Mouse (Mus musculus): ENCODE data around the gene Plekha4. TPM values are rescaled to one million over a fixed set of nuclear protein-coding genes. Genes with fewer than 3 reads are reported as not detected.

Plekha4 gene
- polyA plus RNA-seq, 1 experiment from 2014 or later, result 0.43 TPM

- 60% methylated on average over 8 of the region's 8 CpGs for WGBS (ENCODE audit: insufficient replicate concordance)
These were observed 47.8 kb downstream of the Plekha4 start for GRCm38 (mm10) chr7:45573954-45574353.

GRCm38 (mm10) chr7:45574472-45575379 lies 48.6 kb downstream of the Plekha4 start:
- peak overlapping the region; percentile 60 for H3K9ac ChIP-seq
- 71% methylated on average over 15 of the region's 15 CpGs for WGBS (ENCODE audit: insufficient replicate concordance)
- DNase-seq (no peak), ATAC-seq (ENCODE audit: low read depth) (peak; percentile 27; the same call in 1 of the 2 replicates)
- peaks cover 45% of the 10 kb centered on the region for H3K4me1 ChIP-seq (replicated peaks)
- peak overlapping the region; percentile 97 for H3K4me2 ChIP-seq
- H3K9me3 ChIP-seq (replicated peaks), result no peaks in the 10 kb centered on the region
- H3K27ac ChIP-seq, result peak overlapping the region; percentile 69
- peaks cover 39% of the 10 kb centered on the region for H3K36me3 ChIP-seq
- H3K27me3 ChIP-seq, result no peaks in the 10 kb centered on the region
- peak overlapping the region; percentile 53 for H3K4me3 ChIP-seq (replicated peaks)

More at GRCm38 (mm10) chr7:45573954-45574353, 47.8 kb downstream of the Plekha4 start:
- H3K4me3 ChIP-seq (replicated peaks), result peak overlapping the region; percentile 53
- H3K4me1 ChIP-seq (replicated peaks), result peaks cover 53% of the 10 kb centered on the region
- H3K9me3 ChIP-seq (replicated peaks), result no peaks in the 10 kb centered on the region
- 0 out of 2 replicates have a peak overlapping the region, but pooled peaks have one; percentile 60 for H3K27ac ChIP-seq
- peak overlapping the region; percentile 97 for H3K4me2 ChIP-seq
- no peaks in the 10 kb centered on the region for H3K27me3 ChIP-seq
- peaks cover 37% of the 10 kb centered on the region for H3K36me3 ChIP-seq
- DNase-seq, result no peak
- peak overlapping the region; percentile 60 for H3K9ac ChIP-seq
- no peak for ATAC-seq (ENCODE audit: low read depth)

- Histone ChIP-seq H3K36me3 (peaks cover 46% of the 10 kb centered on the region), H3K27ac (no peak overlapping the region), H3K9me3 (replicated peaks) (no peaks in the 10 kb centered on the region), H3K4me2 (no peak overlapping the region), H3K4me3 (replicated peaks) (no peak overlapping the region), H3K4me1 (replicated peaks) (peaks cover 12% of the 10 kb centered on the region), H3K9ac (no peak overlapping the region), H3K27me3 (no peaks in the 10 kb centered on the region)
- no peak for DNase-seq
- WGBS (ENCODE audit: insufficient replicate concordance), result 74% methylated on average over 6 of the region's 6 CpGs
- ATAC-seq (ENCODE audit: low read depth), result no peak
These were observed 59.8 kb downstream of the Plekha4 start for GRCm38 (mm10) chr7:45585923-45586322.

GRCm38 (mm10) chr7:45587631-45588592 lies 61.8 kb downstream of the Plekha4 start:
- H3K27me3 ChIP-seq, result no peaks in the 10 kb centered on the region
- 91% methylated on average over 23 of the region's 23 CpGs for WGBS (ENCODE audit: insufficient replicate concordance)
- H3K4me1 ChIP-seq (replicated peaks), result peaks cover 19% of the 10 kb centered on the region
- peaks cover 36% of the 10 kb centered on the region for H3K36me3 ChIP-seq
- no peak overlapping the region for H3K9ac ChIP-seq
- no peak for DNase-seq
- no peak overlapping the region for H3K4me3 ChIP-seq (replicated peaks)
- ATAC-seq (ENCODE audit: low read depth), result no peak
- H3K27ac ChIP-seq, result no peak overlapping the region
- no peak overlapping the region for H3K4me2 ChIP-seq
- no peaks in the 10 kb centered on the region for H3K9me3 ChIP-seq (replicated peaks)

- ATAC-seq (ENCODE audit: low read depth) (peak; percentile 88), DNase-seq (peak; percentile 77)
- WGBS (ENCODE audit: insufficient replicate concordance), result 7% methylated on average over 19 of the region's 19 CpGs
- H3K9ac ChIP-seq, result peak overlapping the region; percentile 44
- no peak overlapping the region for H3K27ac ChIP-seq
- peaks cover 22% of the 10 kb centered on the region for H3K4me1 ChIP-seq (replicated peaks)
- no peaks in the 10 kb centered on the region for H3K9me3 ChIP-seq (replicated peaks)
- H3K4me2 ChIP-seq, result peak overlapping the region; percentile 62
- peaks cover 34% of the 10 kb centered on the region for H3K36me3 ChIP-seq
- peak overlapping the region; percentile 50 for H3K4me3 ChIP-seq (replicated peaks)
- no peaks in the 10 kb centered on the region for H3K27me3 ChIP-seq
These were observed 63.0 kb downstream of the Plekha4 start for GRCm38 (mm10) chr7:45589173-45589572.

- 81% methylated on average over 5 of the region's 5 CpGs for WGBS (ENCODE audit: insufficient replicate concordance)
- no peaks in the 10 kb centered on the region for H3K9me3 ChIP-seq (replicated peaks)
- DNase-seq (no peak), ATAC-seq (ENCODE audit: low read depth) (no peak)
- H3K4me2 ChIP-seq, result no peak overlapping the region
- peaks cover 28% of the 10 kb centered on the region for H3K36me3 ChIP-seq
- H3K4me1 ChIP-seq (replicated peaks), result peaks cover 24% of the 10 kb centered on the region
- H3K27ac ChIP-seq, result no peak overlapping the region; the same call in 1 of the 2 replicates
- no peak overlapping the region for H3K4me3 ChIP-seq (replicated peaks)
- no peaks in the 10 kb centered on the region for H3K27me3 ChIP-seq
- H3K9ac ChIP-seq, result no peak overlapping the region
These were observed 63.8 kb downstream of the Plekha4 start for GRCm38 (mm10) chr7:45589898-45590297.

- WGBS (ENCODE audit: insufficient replicate concordance), result 51% methylated on average over 3 of the region's 3 CpGs
- Histone ChIP-seq H3K9ac (no peak overlapping the region), H3K27me3 (no peaks in the 10 kb centered on the region), H3K27ac (no peak overlapping the region), H3K4me2 (no peak overlapping the region), H3K36me3 (peaks cover 19% of the 10 kb centered on the region), H3K9me3 (replicated peaks) (no peaks in the 10 kb centered on the region), H3K4me1 (replicated peaks) (peaks cover 24% of the 10 kb centered on the region), H3K4me3 (replicated peaks) (no peak overlapping the region)
- ATAC-seq (ENCODE audit: low read depth) (no peak), DNase-seq (no peak)
These were observed 64.7 kb downstream of the Plekha4 start for GRCm38 (mm10) chr7:45590874-45591273.

GRCm38 (mm10) chr7:45591880-45592279 lies 65.8 kb downstream of the Plekha4 start:
- peaks cover 10% of the 10 kb centered on the region; the same call in 1 of the 2 replicates for H3K36me3 ChIP-seq
- no peak overlapping the region for H3K4me3 ChIP-seq (replicated peaks)

GRCm38 (mm10) chr7:45593118-45593815 lies 67.1 kb downstream of the Plekha4 start:
- H3K27me3 ChIP-seq, result no peaks in the 10 kb centered on the region

More at GRCm38 (mm10) chr7:45591880-45592279, 65.8 kb downstream of the Plekha4 start:
- no peak for DNase-seq
- Histone ChIP-seq H3K27me3 (no peaks in the 10 kb centered on the region), H3K9ac (no peak overlapping the region), H3K4me2 (no peak overlapping the region), H3K4me1 (replicated peaks) (peaks cover 24% of the 10 kb centered on the region), H3K27ac (no peak overlapping the region), H3K9me3 (replicated peaks) (no peaks in the 10 kb centered on the region)
- 47% methylated on average over 7 of the region's 7 CpGs for WGBS (ENCODE audit: insufficient replicate concordance)
- no peak for ATAC-seq (ENCODE audit: low read depth)

GRCm38 (mm10) chr7:45595176-45595575 lies 69.0 kb downstream of the Plekha4 start:
- H3K4me1 ChIP-seq (replicated peaks), result peaks cover 18% of the 10 kb centered on the region
- H3K4me3 ChIP-seq (replicated peaks), result no peak overlapping the region
- no peak overlapping the region for H3K4me2 ChIP-seq
- H3K27me3 ChIP-seq, result no peaks in the 10 kb centered on the region
- no peaks in the 10 kb centered on the region for H3K9me3 ChIP-seq (replicated peaks)
- ATAC-seq (ENCODE audit: low read depth), result no peak
- H3K9ac ChIP-seq, result no peak overlapping the region
- no peak for DNase-seq
- H3K27ac ChIP-seq, result no peak overlapping the region
- no peaks in the 10 kb centered on the region for H3K36me3 ChIP-seq
- 69% methylated on average over 4 of the region's 4 CpGs for WGBS (ENCODE audit: insufficient replicate concordance)

More at GRCm38 (mm10) chr7:45593118-45593815, 67.1 kb downstream of the Plekha4 start:
- H3K9me3 ChIP-seq (replicated peaks), result no peaks in the 10 kb centered on the region
- no peak overlapping the region for H3K9ac ChIP-seq
- no peaks in the 10 kb centered on the region for H3K36me3 ChIP-seq
- 21% methylated on average over 10 of the region's 10 CpGs for WGBS (ENCODE audit: insufficient replicate concordance)
- DNase-seq, result peak; percentile 59
- H3K27ac ChIP-seq, result no peak overlapping the region
- ATAC-seq (ENCODE audit: low read depth), result no peak
- no peak overlapping the region for H3K4me3 ChIP-seq (replicated peaks)
- peaks cover 24% of the 10 kb centered on the region for H3K4me1 ChIP-seq (replicated peaks)
- no peak overlapping the region for H3K4me2 ChIP-seq

Measured in liver, embryonic 13.5 days (tissue).